In the genomic region with DNA sequence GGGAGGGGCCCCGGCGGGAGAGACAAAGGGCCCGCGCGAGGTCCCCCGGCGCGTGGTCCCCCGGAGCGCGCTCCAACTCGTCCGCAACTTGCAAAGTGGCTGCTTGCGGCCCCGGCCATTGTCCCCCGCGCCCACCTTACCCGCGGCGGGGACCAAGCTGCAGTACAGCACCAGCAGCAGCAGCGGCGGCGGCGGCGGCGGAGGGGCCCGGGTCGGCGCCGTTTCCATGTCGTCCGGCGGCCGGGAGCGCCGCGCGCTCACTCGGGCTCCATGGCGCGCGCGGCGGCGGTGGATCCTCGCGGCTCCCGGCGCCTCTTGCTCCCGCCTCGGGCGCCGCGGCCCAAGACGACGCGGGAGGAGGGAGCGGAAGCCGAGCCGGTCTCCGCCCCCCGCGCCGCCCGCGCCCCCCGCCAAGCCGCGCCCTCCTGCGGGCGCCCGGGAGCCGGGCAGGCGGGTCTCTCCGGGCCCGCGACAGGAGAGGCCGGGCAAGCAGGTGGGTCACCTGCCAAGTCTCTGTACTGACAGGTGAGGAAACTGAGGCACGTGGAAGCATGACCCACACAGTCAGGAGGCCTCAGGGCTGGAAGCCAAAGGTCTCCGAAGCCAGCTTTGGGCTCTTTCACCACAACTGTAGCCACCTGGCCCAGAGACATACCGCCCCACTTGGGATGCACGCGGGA, we compare ENCODE assay signal across 8 mouse cellular contexts. TPM values are rescaled to one million over a fixed set of nuclear protein-coding genes. Genes with fewer than 3 reads are reported as not detected.
A peak's percentile ranks its signal among the peaks of the same experiment; 100 is the strongest.
DNase-seq lines count a peak whose midpoint lies in the region; ATAC-seq and TF ChIP-seq lines count a peak whose summit lies in the region.

A gene (minus strand): TSS at position 350 of the 680 bp plus-strand sequence.

- peak; percentile 73 for ATAC-seq in intestine, embryonic 14.5 days (replicated peaks; ENCODE audit: low FRiP score, low TSS enrichment, low read depth)
- peak; percentile 47 for ATAC-seq in liver, embryonic 16.5 days (ENCODE audit: low read depth)
- ATAC-seq in neural tube, embryonic 12.5 days (ENCODE audit: low FRiP score, low read depth) = peak; percentile 39

- H3K27me3 ChIP-seq in intestine, embryonic 14.5 days (replicated peaks; ENCODE audit: control insufficient read depth, insufficient read depth, low read length) = no peaks in the 10 kb centered on the region
- H3K27me3 ChIP-seq in liver, embryonic 16.5 days (ENCODE audit: control insufficient read depth, insufficient read depth, low read depth, low read length) = peaks cover 22% of the 10 kb centered on the region
- H3K27me3 ChIP-seq in neural tube, embryonic 12.5 days (replicated peaks) = peaks cover 19% of the 10 kb centered on the region

- DNase-seq in layer of hippocampus, postnatal 14 days (ENCODE audit: low spot score in 2 of 2) = no peak
- DNase-seq in layer of hippocampus, adult 8-10 months (ENCODE audit: low spot score in 2 of 2) = no peak
- peak; percentile 53 to 59 for DNase-seq in gastrocnemius, postnatal 36 days
- DNase-seq in intestine, embryonic 14.5 days (ENCODE audit: low spot score) = peak; percentile 78
- no peak for DNase-seq in natural killer cell, adult 2 months (ENCODE audit: low spot score in 2 of 2)

- peak within 1 kb of the TSS; percentile 61 for H3K27ac ChIP-seq in bone marrow, adult 2 months (ENCODE audit: control insufficient read depth, insufficient read depth, low read depth, low read length, poor library complexity)
- H3K27ac ChIP-seq in intestine, embryonic 14.5 days (ENCODE audit: low read depth) = peak within 1 kb of the TSS; percentile 80
- peak within 1 kb of the TSS; percentile 79 for H3K27ac ChIP-seq in liver, embryonic 16.5 days (ENCODE audit: low read length)
- H3K27ac ChIP-seq in neural tube, embryonic 12.5 days = no peak within 1 kb of the TSS; the same call in 1 of the 2 replicates

- intact Hi-C loops in gastrocnemius, postnatal 36 days (cut with DNase I) = no loop called here

- H3K4me3 ChIP-seq in bone marrow, adult 2 months (replicated peaks; ENCODE audit: control insufficient read depth, low read depth, low read length) = peak within 1 kb of the TSS; percentile 54
- peak within 1 kb of the TSS; percentile 87 for H3K4me3 ChIP-seq in intestine, embryonic 14.5 days (ENCODE audit: low read depth, low read length)
- H3K4me3 ChIP-seq in liver, embryonic 16.5 days (ENCODE audit: low read depth, low read length) = peak within 1 kb of the TSS; percentile 70
- peak within 1 kb of the TSS; percentile 71 for H3K4me3 ChIP-seq in neural tube, embryonic 12.5 days

- WGBS in bone marrow, adult 2 months = 1% methylated on average over 78 of the region's 83 CpGs
- under 1% methylated on average over 70 of the region's 83 CpGs for WGBS in intestine, embryonic 14.5 days
- under 1% methylated on average over 59 of the region's 83 CpGs for WGBS in liver, embryonic 16.5 days (ENCODE audit: insufficient replicate concordance)
- WGBS in neural tube, embryonic 12.5 days = 2% methylated on average over 80 of the region's 83 CpGs

- TF ChIP-seq CTCF in bone marrow, adult 2 months (IDR thresholded peaks at IDR 0.05; ENCODE audit: control insufficient read depth, insufficient read depth, low read length) = no peak

- H3K4me1 ChIP-seq in bone marrow, adult 2 months (ENCODE audit: control insufficient read depth, insufficient read depth, low read length) = peaks cover 4% of the 10 kb centered on the region
- peaks cover 40% of the 10 kb centered on the region for H3K4me1 ChIP-seq in intestine, embryonic 14.5 days (replicated peaks; ENCODE audit: control insufficient read depth, insufficient read depth, low read length)
- peaks cover 32% of the 10 kb centered on the region for H3K4me1 ChIP-seq in liver, embryonic 16.5 days (ENCODE audit: control insufficient read depth, low read depth, low read length)
- H3K4me1 ChIP-seq in neural tube, embryonic 12.5 days = peaks cover 29% of the 10 kb centered on the region

- H3K9me3 ChIP-seq in intestine, embryonic 14.5 days (ENCODE audit: control insufficient read depth, low read length) = no peaks in the 10 kb centered on the region
- no peaks in the 10 kb centered on the region for H3K9me3 ChIP-seq in liver, embryonic 16.5 days (replicated peaks; ENCODE audit: control insufficient read depth, low read length)
- no peaks in the 10 kb centered on the region for H3K9me3 ChIP-seq in neural tube, embryonic 12.5 days

- H3K9ac ChIP-seq in intestine, embryonic 14.5 days (ENCODE audit: low read length) = peak within 1 kb of the TSS; percentile 96
- H3K9ac ChIP-seq in liver, embryonic 16.5 days (ENCODE audit: low read depth, low read length) = peak within 1 kb of the TSS; percentile 72
- peak within 1 kb of the TSS; percentile 87 for H3K9ac ChIP-seq in neural tube, embryonic 12.5 days

- no peak for TF ChIP-seq POLR2A in bone marrow, adult 2 months (IDR thresholded peaks at IDR 0.05; ENCODE audit: borderline replicate concordance, control insufficient read depth, low read depth, low read length)

- H3K4me2 ChIP-seq in intestine, embryonic 14.5 days (ENCODE audit: low read length) = peak within 1 kb of the TSS; percentile 99
- peak within 1 kb of the TSS; percentile 69 for H3K4me2 ChIP-seq in liver, embryonic 16.5 days (ENCODE audit: low read depth, low read length)
- peak within 1 kb of the TSS; percentile 94 for H3K4me2 ChIP-seq in neural tube, embryonic 12.5 days (replicated peaks)

- no peaks in the 10 kb centered on the region for H3K36me3 ChIP-seq in intestine, embryonic 14.5 days (ENCODE audit: control insufficient read depth, insufficient read depth, low read length)
- no peaks in the 10 kb centered on the region for H3K36me3 ChIP-seq in liver, embryonic 16.5 days (ENCODE audit: control insufficient read depth, insufficient read depth)
- no peaks in the 10 kb centered on the region for H3K36me3 ChIP-seq in neural tube, embryonic 12.5 days

RNA-seq across cellular contexts. Expression of the gene that starts here (rescaled TPM):
- 10 to 100 TPM; 13.7 to 14.8 TPM for total RNA-seq in layer of hippocampus, postnatal 14 days (2021)
- total RNA-seq in layer of hippocampus, adult 8-10 months (2022) = 10 to 100 TPM in 2 of 4 experiments, 1 to 10 TPM in 2; 8.6 to 14.0 (median 10.9) TPM
- 4.5 and 5.8 TPM in 2 replicates for polyA plus RNA-seq in bone marrow, adult 2 months (2011; ENCODE audit: insufficient read depth, insufficient read length, low replicate concordance, missing spikeins)
- total RNA-seq in gastrocnemius, postnatal 36 days (2021) = 10 to 100 TPM; 21.9 to 22.9 TPM
- 7.8 and 7.9 TPM in 2 replicates for polyA plus RNA-seq in intestine, embryonic 14.5 days (2014; fragmentation: Nextera tagmentation; extraction: Ambion mirVana)
- polyA plus RNA-seq in liver, embryonic 16.5 days (2015; fragmentation: Nextera tagmentation; extraction: Ambion mirVana) = 2.2 and 2.7 TPM in 2 replicates
- 2.7 and 2.8 TPM in 2 replicates for polyA plus RNA-seq in neural tube, embryonic 12.5 days (2016; fragmentation: Nextera tagmentation; extraction: Ambion mirVana)

Comparison
In these comparisons a context has a peak if more than half of its experiments do, and no peak if none do; other contexts are left out.
1. DNase-seq: peak in gastrocnemius, postnatal 36 days (2 of 2) and intestine, embryonic 14.5 days (single experiment); none in layer of hippocampus, postnatal 14 days (0 of 2), layer of hippocampus, adult 8-10 months (0 of 2) and natural killer cell, adult 2 months (0 of 2).
2. Peak in every context shown above with its lines, with median percentiles within 50 percentile points of each other: H3K4me3 ChIP-seq, ATAC-seq, H3K4me2 ChIP-seq and H3K9ac ChIP-seq.